Mouse (Mus musculus) embryonic facial prominence, embryonic 14.5 days (tissue): ENCODE measurements at regions not wholly inside any gene's neighbourhood (a gene's known extent, or its start where the extent isn't known, plus 50 kb on each side); places are given as distances from the start of the nearest gene placed in this dataset.

Experiments
- ATAC-seq: fragments of 200-750 bp; cut with Nextera tagmentation; 2 replicates; pipeline ENCODE4 v1.8.0; 2017; ENCODE audit warnings: low read depth, moderate number of reproducible peaks, moderate TSS enrichment
- DNase-seq: peaks from one replicate; pipeline ENCODE4 v3.0.0-alpha.2; 2015; ENCODE audit warnings: low spot score
- H3K27ac ChIP-seq: fragments of 300-500 bp; sonication (generic); replicated peaks from 2 replicates; pipeline ENCODE4 v1.5.1; 2014; ENCODE audit warnings: low read depth, mild to moderate bottlenecking, low read length, moderate library complexity
- H3K27me3 ChIP-seq: fragments of 300-500 bp; sonication (generic); replicated peaks from 2 replicates; pipeline ENCODE4 v1.6.1; 2014; ENCODE audit warnings: low read length; ENCODE audit not compliant: control insufficient read depth, insufficient read depth
- H3K36me3 ChIP-seq: fragments of 300-500 bp; sonication (generic); 2 replicates; pipeline ENCODE4 v1.6.1; 2014; ENCODE audit warnings: low read length, mixed read lengths; ENCODE audit not compliant: control insufficient read depth, insufficient read depth
- H3K4me1 ChIP-seq: fragments of 300-500 bp; sonication (generic); 2 replicates; pipeline ENCODE4 v1.6.1; 2014; ENCODE audit warnings: antibody characterized with exemption, low read length; ENCODE audit not compliant: control insufficient read depth, insufficient read depth
- H3K4me2 ChIP-seq: fragments of 300-500 bp; sonication (generic); 2 replicates; pipeline ENCODE4 v1.6.1; 2014; ENCODE audit warnings: low read depth, mild to moderate bottlenecking, low read length, moderate library complexity, mixed read lengths
- H3K4me3 ChIP-seq: fragments of 300-500 bp; sonication (generic); 2 replicates; pipeline ENCODE4 v1.5.1; 2014; ENCODE audit warnings: low read depth, mild to moderate bottlenecking, low read length
- H3K9ac ChIP-seq: fragments of 300-500 bp; sonication (generic); 2 replicates; pipeline ENCODE4 v1.6.1; 2014; ENCODE audit warnings: low read depth, mild to moderate bottlenecking, low read length, moderate library complexity, mixed read lengths
- H3K9me3 ChIP-seq: fragments of 300-500 bp; sonication (generic); 2 replicates; pipeline ENCODE4 v1.6.1; 2016; ENCODE audit warnings: low read length; ENCODE audit not compliant: control insufficient read depth
- WGBS: fragments of 180-500 bp; shearing (Covaris S2); extraction: QIAGEN DNeasy Blood & Tissue Kit; methylation state at CpG from one replicate; pipeline ENCODE4 v1.1.7; 2014; 5-methylcytosine and 5-hydroxymethylcytosine counted together

DNA sequence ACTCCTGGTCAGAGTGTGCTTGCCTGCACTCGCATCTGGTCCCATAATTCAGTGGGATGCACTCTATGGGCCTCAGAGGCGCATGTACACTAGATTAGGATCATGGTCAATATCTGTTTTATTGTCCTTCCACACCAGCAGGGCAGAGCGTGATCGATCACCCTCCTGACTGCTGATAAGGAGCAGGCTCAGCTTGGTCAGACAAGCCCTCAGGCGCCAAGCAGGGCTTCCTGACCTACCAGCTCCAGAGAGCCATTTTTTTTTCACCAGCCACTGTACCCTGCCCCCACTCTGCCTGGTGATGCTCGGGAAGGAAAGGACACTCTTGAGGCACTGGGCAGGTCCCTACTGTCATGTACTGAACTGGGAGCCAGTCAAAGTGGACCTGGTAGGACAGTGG lies 103.3 kb upstream of the Ret start:
- no peak; the same call in 1 of the 2 replicates for ATAC-seq
- no peak for DNase-seq
- H3K36me3 ChIP-seq = no peaks in the 10 kb centered on the region
- H3K4me3 ChIP-seq = no peak overlapping the region
- H3K9me3 ChIP-seq = no peaks in the 10 kb centered on the region
- H3K4me1 ChIP-seq = no peaks in the 10 kb centered on the region
- 62% methylated on average over 6 of the region's 6 CpGs for WGBS
- no peaks in the 10 kb centered on the region for H3K27me3 ChIP-seq
- no peak overlapping the region for H3K27ac ChIP-seq
- no peak overlapping the region for H3K4me2 ChIP-seq
- no peak overlapping the region for H3K9ac ChIP-seq

DNA sequence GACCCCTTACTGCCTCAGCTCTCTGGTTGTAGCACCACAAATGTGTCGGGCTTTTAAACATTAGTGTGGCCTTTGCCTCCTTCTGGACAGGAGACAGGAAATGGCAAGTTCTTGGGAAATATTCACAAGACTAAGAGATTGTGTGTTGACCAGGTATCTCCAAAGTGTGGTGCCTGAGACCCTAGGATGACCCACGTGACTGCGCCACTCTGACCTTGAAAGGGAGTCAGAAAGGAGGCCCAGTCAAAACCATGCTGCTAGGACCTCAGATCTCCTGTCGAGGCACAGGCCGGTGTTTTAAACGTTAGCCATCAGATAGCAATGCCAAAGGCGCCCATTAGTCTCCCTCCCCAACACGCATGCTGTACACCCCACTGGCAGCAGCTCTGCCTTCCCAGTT lies 100.1 kb upstream of the Ret start:
- H3K36me3 ChIP-seq = no peaks in the 10 kb centered on the region
- H3K9me3 ChIP-seq = no peaks in the 10 kb centered on the region
- WGBS = 87% methylated on average over 8 of the region's 8 CpGs
- ATAC-seq (no peak), DNase-seq (no peak)
- H3K4me2 ChIP-seq = no peak overlapping the region
- no peak overlapping the region for H3K4me3 ChIP-seq
- H3K27me3 ChIP-seq = no peaks in the 10 kb centered on the region
- no peak overlapping the region for H3K27ac ChIP-seq
- H3K9ac ChIP-seq = no peak overlapping the region
- no peaks in the 10 kb centered on the region for H3K4me1 ChIP-seq

GRCm38 (mm10) chr6:118293986-118294385 lies 96.5 kb upstream of the Ret start:
- no peak overlapping the region for H3K4me3 ChIP-seq
- no peak for ATAC-seq
- no peaks in the 10 kb centered on the region for H3K4me1 ChIP-seq
- no peak for DNase-seq
- H3K4me2 ChIP-seq = no peak overlapping the region
- no peaks in the 10 kb centered on the region for H3K36me3 ChIP-seq
- H3K9me3 ChIP-seq = no peaks in the 10 kb centered on the region
- no peak overlapping the region for H3K9ac ChIP-seq
- WGBS = 80% methylated on average over 2 of the region's 2 CpGs
- H3K27ac ChIP-seq = no peak overlapping the region
- H3K27me3 ChIP-seq = no peaks in the 10 kb centered on the region

- H3K4me2 ChIP-seq = no peak overlapping the region
- no peaks in the 10 kb centered on the region for H3K27me3 ChIP-seq
- H3K4me3 ChIP-seq = no peak overlapping the region
- H3K9me3 ChIP-seq = no peaks in the 10 kb centered on the region
- H3K4me1 ChIP-seq = no peaks in the 10 kb centered on the region
- no peak overlapping the region for H3K9ac ChIP-seq
- no peak overlapping the region for H3K27ac ChIP-seq
- ATAC-seq (no peak), DNase-seq (no peak)
- 30% methylated on average over 2 of the region's 2 CpGs for WGBS
- no peaks in the 10 kb centered on the region for H3K36me3 ChIP-seq
Measured at GRCm38 (mm10) chr6:118292928-118293327, 95.4 kb upstream of the Ret start.

GRCm38 (mm10) chr6:118292272-118292671 lies 94.8 kb upstream of the Ret start:
- no peak overlapping the region for H3K27ac ChIP-seq
- H3K9me3 ChIP-seq = no peaks in the 10 kb centered on the region
- H3K9ac ChIP-seq = no peak overlapping the region
- DNase-seq (no peak), ATAC-seq (no peak)
- H3K27me3 ChIP-seq = no peaks in the 10 kb centered on the region
- no peaks in the 10 kb centered on the region for H3K4me1 ChIP-seq
- H3K36me3 ChIP-seq = no peaks in the 10 kb centered on the region
- 70% methylated on average over 2 of the region's 2 CpGs for WGBS
- H3K4me3 ChIP-seq = no peak overlapping the region
- H3K4me2 ChIP-seq = no peak overlapping the region

- ATAC-seq (no peak), DNase-seq (no peak)
- no peak overlapping the region for H3K4me2 ChIP-seq
- no peak overlapping the region for H3K4me3 ChIP-seq
- no peaks in the 10 kb centered on the region for H3K27me3 ChIP-seq
- H3K27ac ChIP-seq = no peak overlapping the region
- H3K9me3 ChIP-seq = no peaks in the 10 kb centered on the region
- H3K36me3 ChIP-seq = no peaks in the 10 kb centered on the region
- 64% methylated on average over 2 of the region's 2 CpGs for WGBS
- H3K4me1 ChIP-seq = no peaks in the 10 kb centered on the region
- no peak overlapping the region for H3K9ac ChIP-seq
Measured at GRCm38 (mm10) chr6:118291426-118291825, 93.9 kb upstream of the Ret start.

GRCm38 (mm10) chr6:118285246-118285645 lies 87.7 kb upstream of the Ret start:
- Histone ChIP-seq H3K27ac (no peak overlapping the region), H3K9ac (no peak overlapping the region), H3K4me2 (no peak overlapping the region), H3K27me3 (no peaks in the 10 kb centered on the region), H3K9me3 (no peaks in the 10 kb centered on the region), H3K4me3 (no peak overlapping the region), H3K4me1 (no peaks in the 10 kb centered on the region), H3K36me3 (no peaks in the 10 kb centered on the region)
- DNase-seq = no peak
- 79% methylated on average over 7 of the region's 7 CpGs for WGBS
- ATAC-seq = no peak

DNA sequence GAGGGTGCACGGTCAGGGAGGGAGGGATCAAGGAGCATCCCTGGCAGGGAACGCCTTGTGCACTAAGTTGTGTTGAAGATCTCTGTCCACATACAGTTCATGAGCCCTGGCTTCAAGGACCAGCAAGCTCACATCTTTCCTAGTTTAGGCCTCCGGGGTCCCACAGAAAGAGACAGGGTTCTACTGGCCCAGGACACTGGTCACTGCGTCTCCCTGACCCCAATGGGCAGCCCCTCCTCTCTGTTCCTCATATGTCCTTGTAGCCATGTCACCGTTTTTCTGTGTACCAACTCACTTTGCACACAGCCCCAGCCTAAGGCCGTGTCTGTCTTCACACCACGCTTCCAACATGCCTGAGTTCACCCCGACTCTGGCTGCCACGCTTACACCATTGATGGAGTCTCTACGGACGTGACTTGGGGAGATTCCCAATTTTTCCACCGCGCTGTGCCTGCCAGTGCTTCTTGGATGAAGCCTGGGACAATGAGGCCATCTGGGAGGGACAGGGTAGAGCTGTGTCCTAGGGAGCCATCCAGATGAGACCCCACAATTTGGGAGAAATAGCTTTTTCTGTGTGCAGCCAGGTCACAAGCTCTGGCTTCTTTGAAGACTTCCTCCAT lies 86.5 kb upstream of the Ret start:
- no peak for DNase-seq
- WGBS = 89% methylated on average over 13 of the region's 13 CpGs
- no peak for ATAC-seq
- no peaks in the 10 kb centered on the region for H3K27me3 ChIP-seq
- H3K27ac ChIP-seq = no peak overlapping the region
- H3K4me2 ChIP-seq = no peak overlapping the region
- H3K9ac ChIP-seq = no peak overlapping the region
- H3K9me3 ChIP-seq = no peaks in the 10 kb centered on the region
- no peak overlapping the region for H3K4me3 ChIP-seq
- no peaks in the 10 kb centered on the region for H3K36me3 ChIP-seq
- no peaks in the 10 kb centered on the region for H3K4me1 ChIP-seq

DNA sequence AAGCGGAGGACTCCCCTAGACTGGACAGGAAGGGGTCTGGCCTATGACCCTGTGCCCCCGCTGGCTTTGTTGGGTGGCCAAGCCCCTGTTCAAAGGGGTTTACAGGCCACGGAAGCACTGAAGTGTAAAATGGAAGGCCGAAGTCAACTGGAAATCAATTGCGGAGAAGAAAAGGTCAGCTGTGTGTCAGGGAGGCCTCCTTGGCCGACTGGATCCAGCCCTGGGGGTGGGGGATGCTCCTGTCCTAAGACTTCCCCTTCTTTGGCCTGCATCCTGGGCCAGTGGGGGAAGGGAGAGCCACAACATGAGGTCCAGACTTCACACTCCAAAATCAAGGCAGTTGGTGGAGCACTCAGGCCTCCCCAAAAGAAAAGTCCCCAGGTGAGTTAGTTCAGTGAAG lies 66.4 kb upstream of the Ret start:
- Histone ChIP-seq H3K27me3 (no peaks in the 10 kb centered on the region), H3K4me2 (no peak overlapping the region), H3K27ac (no peak overlapping the region), H3K9me3 (no peaks in the 10 kb centered on the region), H3K36me3 (no peaks in the 10 kb centered on the region), H3K4me3 (no peak overlapping the region), H3K4me1 (no peaks in the 10 kb centered on the region), H3K9ac (no peak overlapping the region)
- no peak for ATAC-seq
- 17% methylated on average over 6 of the region's 6 CpGs for WGBS
- no peak for DNase-seq
